Mouse (Mus musculus) olfactory bulb, adult 2 months (tissue): ENCODE measurements around the gene Mettl15.

Experiments
- CTCF ChIP-seq: fragments of 200-500 bp; IDR thresholded peaks from 2 replicates; pipeline ENCODE4 v1.5.1; 2012; ENCODE audit warnings: low read depth, mild to moderate bottlenecking, low read length, moderate library complexity; ENCODE audit not compliant: insufficient read depth
- POLR2A ChIP-seq: fragments of 200-500 bp; IDR thresholded peaks from 2 replicates; pipeline ENCODE4 v1.6.1; 2012; ENCODE audit warnings: mild to moderate bottlenecking, low read depth, low read length, moderate library complexity; ENCODE audit not compliant: insufficient read depth

DNA sequence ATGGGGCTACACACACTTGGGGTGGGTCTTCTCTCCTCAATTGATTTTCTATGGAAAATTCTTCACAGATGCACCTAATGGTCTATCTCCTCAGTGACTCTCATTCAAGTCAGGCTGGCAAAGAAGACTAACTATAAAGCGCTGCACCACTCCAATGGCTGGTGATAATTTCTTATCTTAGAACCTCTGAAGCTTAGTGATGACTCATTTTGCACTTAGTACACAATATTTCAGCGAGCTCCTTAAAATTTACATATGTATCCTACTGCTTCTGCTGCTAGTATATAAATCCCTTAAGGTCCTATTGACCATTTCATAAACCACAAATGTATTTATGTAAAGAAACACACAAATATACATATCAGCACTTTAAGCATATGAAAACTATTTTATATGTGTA, 136.1 kb downstream of the Mettl15 start:
- TF ChIP-seq CTCF (no peak), POLR2A (no peak)
